Comparison of ENCODE assay signal across 16 mouse cellular contexts in the genomic region with DNA sequence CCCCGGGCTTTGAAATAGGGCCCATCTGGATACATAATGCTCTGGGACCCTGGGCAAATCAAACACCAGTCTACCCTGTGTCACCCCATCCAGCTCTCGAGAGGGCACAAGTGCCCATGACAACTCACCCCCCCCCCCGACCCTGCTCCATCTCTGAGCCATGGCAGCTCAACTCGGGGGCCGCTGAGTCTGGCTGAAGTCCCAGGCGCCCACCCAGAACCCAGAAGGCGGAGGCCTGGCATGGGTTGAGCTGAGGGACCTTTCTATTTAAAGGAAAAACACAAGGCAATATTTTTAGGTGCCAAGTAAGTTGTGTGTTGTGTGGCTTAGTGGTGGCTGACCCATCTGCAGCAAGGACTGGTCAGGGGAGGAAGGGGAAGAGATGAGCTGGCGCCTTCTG. TPM values are rescaled to one million over a fixed set of nuclear protein-coding genes. Genes with fewer than 3 reads are reported as not detected.
"Had no signal": no experiment of that assay in that cellular context is flagged by ENCODE, and none has a peak within 500 bp of the region (broad histone marks: within the 10 kb centered on the region; RNA-seq: fewer than 3 reads in every experiment).

No protein-coding gene starts in this region.

- H3K9ac ChIP-seq: limb, embryonic 13.5 days; liver, embryonic 12.5 days; lung, embryonic 15.5 days; midbrain, embryonic 12.5 days; neural tube, embryonic 13.5 days had no signal

- DNase-seq: kidney, adult 8-10 months; kidney, postnatal 36 days; lung, postnatal 14 days; retina, postnatal 1 day; right cerebral cortex, postnatal 4 days; spleen, adult 18-20 months; thymus, adult 2 months; thymus, postnatal 25 days had no signal

- H3K4me3 ChIP-seq: limb, embryonic 13.5 days; liver, embryonic 12.5 days; lung, embryonic 15.5 days; midbrain, embryonic 12.5 days; neural tube, embryonic 13.5 days had no signal

- H3K27ac ChIP-seq: kidney, postnatal 0 days; limb, embryonic 13.5 days; liver, embryonic 12.5 days; lung, embryonic 15.5 days; midbrain, embryonic 12.5 days; neural tube, embryonic 13.5 days had no signal

- ATAC-seq: liver, embryonic 12.5 days; midbrain, embryonic 16.5 days had no signal

- H3K9me3 ChIP-seq: limb, embryonic 13.5 days; liver, embryonic 12.5 days; lung, embryonic 15.5 days; midbrain, embryonic 12.5 days; neural tube, embryonic 13.5 days had no signal

- H3K27me3 ChIP-seq: limb, embryonic 13.5 days; lung, embryonic 15.5 days; neural tube, embryonic 13.5 days had no signal

- H3K36me3 ChIP-seq: limb, embryonic 13.5 days; liver, embryonic 12.5 days; lung, embryonic 15.5 days; midbrain, embryonic 12.5 days; neural tube, embryonic 13.5 days had no signal

- H3K4me1 ChIP-seq: midbrain, embryonic 12.5 days had no signal

- H3K4me2 ChIP-seq: limb, embryonic 13.5 days; liver, embryonic 12.5 days; lung, embryonic 15.5 days; midbrain, embryonic 12.5 days; neural tube, embryonic 13.5 days had no signal

RNA-seq across cellular contexts. Expression of a gene that starts 9.4 kb away (rescaled TPM):
- total RNA-seq: megakaryocyte-erythroid progenitor cell, adult 5-6 weeks had no signal
